Mouse (Mus musculus) mouse trophoblast stem cell (cell line): ENCODE results near the gene Apol8.

Experiments
- in situ Hi-C, 2 experiments: fragments of 300-500 bp; cut with MseI, MboI; formaldehyde crosslinking; loops; 2 replicates in 1 of 2; 3 replicates in 1 of 2; pipeline ENCODE4 v1.15.1; 2025

Gene Apol8

DNA sequence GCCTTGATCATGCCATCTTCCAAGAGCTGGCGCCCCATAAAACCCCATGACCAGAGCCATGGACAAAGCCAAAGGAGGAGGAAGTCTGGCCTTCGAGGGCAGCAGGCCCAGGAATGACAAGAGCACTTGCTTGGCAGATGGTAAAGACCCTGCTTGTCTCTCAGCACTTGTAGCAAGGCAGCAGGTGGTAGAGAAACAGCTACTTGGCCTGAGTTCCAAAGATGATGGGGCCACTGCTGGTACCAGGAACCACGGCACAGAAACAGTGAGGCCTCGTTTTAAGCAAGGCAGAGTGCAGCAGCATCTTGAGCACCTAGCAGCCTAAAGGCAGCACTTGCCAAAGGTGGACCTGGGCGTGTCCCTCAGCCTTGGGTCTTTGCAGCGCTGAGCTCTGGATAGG lies 31.6 kb upstream of the Apol8 start:
- in situ Hi-C loops, result no loop called here

- in situ Hi-C loops, result no loop called here
Observed at GRCm38 (mm10) chr15:77785807-77786206, 29.0 kb upstream of the Apol8 start.

DNA sequence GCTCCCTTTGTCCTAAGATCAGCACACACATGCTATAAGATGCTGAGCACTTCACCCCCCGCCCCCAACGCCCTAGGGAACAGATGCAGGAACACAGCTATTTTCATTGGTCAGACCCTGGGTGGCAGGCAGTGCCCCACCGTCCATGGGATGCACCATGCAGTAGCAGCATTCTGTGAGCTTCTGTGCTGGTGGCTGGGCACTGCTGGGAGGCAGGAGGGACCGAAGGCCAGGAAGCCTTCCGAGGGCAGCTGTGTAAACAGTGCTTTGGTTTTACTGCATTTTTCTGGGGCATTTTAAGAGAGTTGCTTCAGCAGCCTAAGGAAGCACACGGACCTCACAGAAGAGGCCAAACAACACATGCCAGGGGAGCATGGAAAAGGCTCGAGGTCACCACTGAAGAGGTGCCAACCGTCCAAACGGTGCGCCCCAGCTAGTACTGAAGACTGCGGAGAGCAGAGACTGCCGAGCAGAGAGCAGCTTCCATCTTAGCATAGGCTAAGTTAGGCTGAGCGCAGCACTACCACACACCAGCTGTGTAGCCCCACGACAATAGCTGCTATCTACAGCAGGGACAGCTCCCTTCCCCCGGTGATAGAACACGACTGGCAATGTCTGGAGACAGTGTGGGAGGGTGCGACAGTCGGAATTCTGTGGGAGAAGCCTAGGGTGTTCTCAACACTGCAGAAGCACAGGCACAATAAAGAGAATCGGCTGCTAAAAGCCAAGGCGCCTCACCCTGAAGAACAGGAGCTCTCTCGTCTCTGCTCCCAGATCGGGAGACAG lies 27.4 kb upstream of the Apol8 start:
- in situ Hi-C loops, result no loop called here

GRCm38 (mm10) chr15:77782449-77783014 lies 25.7 kb upstream of the Apol8 start:
- in situ Hi-C loops, result no loop called here

DNA sequence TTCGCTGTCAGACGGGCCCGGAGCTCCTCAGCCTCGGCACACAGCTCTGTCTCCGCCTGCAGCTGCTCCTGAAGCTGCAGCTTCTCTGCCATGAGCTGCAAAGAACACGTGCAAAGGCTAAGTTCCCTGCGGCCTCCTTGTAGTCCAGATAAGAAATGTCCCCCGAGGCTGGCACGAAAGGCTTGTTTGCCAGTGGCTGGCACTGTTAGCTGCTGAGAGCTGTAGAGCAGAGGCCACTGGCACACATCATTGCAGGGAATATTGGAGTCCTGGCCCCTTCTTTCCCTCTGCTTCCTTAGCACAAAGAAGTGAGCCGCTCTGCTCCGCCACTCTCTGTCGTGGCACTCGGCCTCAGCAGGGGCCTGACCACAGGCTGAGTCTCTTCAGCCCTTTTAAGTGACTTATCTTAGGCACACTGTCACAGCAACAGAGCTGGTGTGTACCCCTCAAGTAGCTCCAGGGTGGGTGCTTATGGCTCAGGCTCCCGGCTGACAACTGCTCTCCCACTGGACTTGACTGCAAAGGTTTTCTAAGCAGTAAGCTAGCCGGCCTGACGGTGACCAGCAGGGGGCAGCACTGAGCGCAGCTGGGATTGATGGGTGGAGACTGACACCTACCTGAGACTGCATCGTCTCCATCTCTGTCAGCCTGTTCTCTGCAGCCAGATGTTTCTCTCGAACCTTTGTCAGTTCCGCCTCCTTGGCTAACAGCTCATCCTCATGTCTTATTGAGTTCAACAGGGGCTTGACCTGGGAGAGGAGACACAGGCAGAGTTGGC lies 18.6 kb upstream of the Apol8 start:
- in situ Hi-C loops, result loop anchor here in 1 of 2 experiments (10.0 kb wide), 1 partner anchor 139 kb away; no protein-coding TSS in a partner anchor

GRCm38 (mm10) chr15:77774303-77774702 lies 17.5 kb upstream of the Apol8 start:
- in situ Hi-C loops, result loop anchor here (5.0 to 10.0 kb wide), 2 partner anchors 140 to 148 kb away; no protein-coding TSS in a partner anchor

- in situ Hi-C loops, result loop anchor here (5.0 to 10.0 kb wide), 2 partner anchors 141 to 149 kb away; no protein-coding TSS in a partner anchor
Observed at GRCm38 (mm10) chr15:77773099-77773915, 16.5 kb upstream of the Apol8 start.

GRCm38 (mm10) chr15:77770942-77771341 lies 14.1 kb upstream of the Apol8 start:
- in situ Hi-C loops, result loop anchor here (5.0 to 10.0 kb wide), 2 partner anchors 144 to 151 kb away; no protein-coding TSS in a partner anchor

DNA sequence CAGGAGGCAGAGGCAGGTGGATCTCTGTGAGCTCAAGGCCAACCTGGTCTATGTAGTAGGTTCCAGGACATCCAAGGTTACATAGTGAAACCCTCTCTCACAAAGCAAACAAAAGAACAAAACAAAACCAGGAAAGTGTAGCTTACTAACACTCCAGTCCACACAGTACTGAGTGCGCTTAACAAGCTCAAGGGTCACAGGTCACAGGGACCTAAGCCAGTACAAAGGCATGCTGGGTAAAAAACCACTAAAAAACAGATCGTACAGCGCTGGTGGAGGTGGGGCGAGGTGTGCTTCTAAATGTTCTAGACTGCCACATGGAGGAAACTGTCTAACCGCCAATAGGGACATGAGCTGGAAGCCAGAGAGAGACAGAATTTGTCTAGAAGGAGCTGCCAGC lies 13.5 kb upstream of the Apol8 start:
- in situ Hi-C loops, result loop anchor here (5.0 to 10.0 kb wide), 2 partner anchors 144 to 152 kb away; no protein-coding TSS in a partner anchor

- in situ Hi-C loops, result no loop called here
Observed at GRCm38 (mm10) chr15:77766981-77767380, 10.2 kb upstream of the Apol8 start.

GRCm38 (mm10) chr15:77765484-77766093 lies 8.8 kb upstream of the Apol8 start:
- in situ Hi-C loops, result no loop called here

GRCm38 (mm10) chr15:77764391-77765006 lies 7.7 kb upstream of the Apol8 start:
- in situ Hi-C loops, result no loop called here

- in situ Hi-C loops, result no loop called here
Observed at GRCm38 (mm10) chr15:77763702-77764101, 6.9 kb upstream of the Apol8 start.

GRCm38 (mm10) chr15:77763050-77763449 lies 6.2 kb upstream of the Apol8 start:
- in situ Hi-C loops, result no loop called here

- in situ Hi-C loops, result no loop called here
Observed at GRCm38 (mm10) chr15:77761561-77762380, 5.0 kb upstream of the Apol8 start.

- in situ Hi-C loops, result no loop called here
Observed at GRCm38 (mm10) chr15:77761083-77761482, 4.3 kb upstream of the Apol8 start.

GRCm38 (mm10) chr15:77760037-77760436 lies 3.2 kb upstream of the Apol8 start:
- in situ Hi-C loops, result no loop called here

DNA sequence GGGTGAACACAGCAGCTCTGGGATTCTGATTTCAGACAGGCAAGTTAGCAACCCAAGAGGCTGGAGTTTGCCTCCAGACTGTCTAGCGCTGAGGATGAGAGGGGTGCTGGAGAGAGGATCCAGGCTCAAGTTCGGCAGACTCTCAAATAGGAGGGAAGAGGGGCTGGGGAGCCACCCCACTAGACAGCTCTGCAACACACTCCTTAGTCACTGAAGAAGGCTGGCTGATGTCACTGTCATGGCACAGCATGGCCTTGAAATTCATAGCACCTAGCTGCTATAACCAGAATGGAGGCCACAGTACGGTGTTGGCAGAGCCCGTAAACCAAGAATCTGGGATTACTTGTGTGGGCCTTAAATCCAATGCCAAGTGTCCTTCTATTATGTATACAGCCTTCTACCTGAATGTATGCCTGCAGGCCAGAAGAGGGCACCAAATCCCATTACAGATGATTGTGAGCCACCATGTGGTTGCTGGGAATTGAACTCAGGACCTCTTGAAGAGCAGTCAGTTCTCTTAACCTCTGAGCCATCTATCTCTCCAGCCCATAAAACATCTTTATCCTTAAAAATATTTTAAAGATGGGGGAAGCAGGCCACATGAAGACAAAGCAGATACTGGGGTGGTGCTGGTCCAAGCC lies 903 bp upstream of the Apol8 start:
- in situ Hi-C loops, result no loop called here

DNA sequence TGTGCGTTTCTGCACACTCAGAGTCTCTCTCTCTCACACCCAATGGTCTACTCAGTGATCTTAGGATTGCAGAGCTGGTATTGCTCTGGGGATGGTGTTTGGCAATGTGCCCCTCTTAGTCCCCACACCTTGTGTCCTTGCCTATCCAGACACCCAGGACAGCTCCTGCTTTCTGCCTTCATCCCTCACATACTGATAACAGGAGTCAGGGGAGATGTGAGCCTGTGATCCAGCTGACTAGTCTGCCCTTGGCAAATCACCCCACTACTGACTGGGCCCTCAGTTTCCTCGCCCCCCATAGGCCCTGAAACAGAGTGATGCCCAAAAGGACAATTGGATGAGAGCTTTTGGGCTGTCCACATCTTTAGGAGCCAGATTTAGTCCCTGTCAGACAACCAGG lies 722 bp downstream of the Apol8 start:
- in situ Hi-C loops, result no loop called here
